In genomic region chr17:40806550-40806949, GRCm38 (mm10) we compare ENCODE assay signal across 12 mouse cellular contexts. TPM values are rescaled to one million over a fixed set of nuclear protein-coding genes. Genes with fewer than 3 reads are reported as not detected.
DNase-seq lines count a peak whose midpoint lies in the region; ATAC-seq and TF ChIP-seq lines count a peak whose summit lies in the region.
"Had no signal": no experiment of that assay in that cellular context is flagged by ENCODE, and none has a peak within 500 bp of the region (broad histone marks: within the 10 kb centered on the region; RNA-seq: fewer than 3 reads in every experiment).

No protein-coding gene starts in this region.

- no peaks in the 10 kb centered on the region for H3K9me3 ChIP-seq in liver, embryonic 14.5 days (ENCODE audit: control insufficient read depth, low read length)
- no peaks in the 10 kb centered on the region for H3K9me3 ChIP-seq in forebrain, embryonic 15.5 days

- no peaks in the 10 kb centered on the region for H3K36me3 ChIP-seq in liver, embryonic 14.5 days (replicated peaks; ENCODE audit: control insufficient read depth, insufficient read depth, low read depth)
- no peaks in the 10 kb centered on the region for H3K36me3 ChIP-seq in forebrain, embryonic 15.5 days

- TF ChIP-seq CTCF in liver, embryonic 14.5 days (IDR thresholded peaks at IDR 0.05; ENCODE audit: low read depth), result no peak

- H3K4me2 ChIP-seq in liver, embryonic 14.5 days (ENCODE audit: low read depth), result peak overlapping the region; percentile 83
- H3K4me2 ChIP-seq in forebrain, embryonic 15.5 days (replicated peaks), result no peak overlapping the region

- H3K27me3 ChIP-seq in liver, embryonic 14.5 days (ENCODE audit: control insufficient read depth, insufficient read depth, low read length), result no peaks in the 10 kb centered on the region
- H3K27me3 ChIP-seq in forebrain, embryonic 15.5 days, result no peaks in the 10 kb centered on the region

- peak overlapping the region; percentile 69 for H3K9ac ChIP-seq in liver, embryonic 14.5 days (replicated peaks)
- H3K9ac ChIP-seq in forebrain, embryonic 15.5 days (replicated peaks), result no peak overlapping the region

- WGBS in liver, embryonic 14.5 days (ENCODE audit: insufficient replicate concordance), result 1% methylated on average over 3 of the region's 3 CpGs
- 76% methylated on average over 3 of the region's 3 CpGs for WGBS in forebrain, embryonic 15.5 days

- H3K4me1 ChIP-seq in liver, embryonic 14.5 days (replicated peaks; ENCODE audit: control insufficient read depth in 2 of 2, insufficient read depth in 2 of 2, low read length in 1 of 2), result peaks cover 37% of the 10 kb centered on the region in 2 experiments
- H3K4me1 ChIP-seq in forebrain, embryonic 15.5 days, result no peaks in the 10 kb centered on the region

- peak overlapping the region; percentile 97 for H3K27ac ChIP-seq in liver, embryonic 14.5 days
- no peak overlapping the region for H3K27ac ChIP-seq in forebrain, embryonic 15.5 days (replicated peaks)

- peak; percentile 99 for TF ChIP-seq EP300 in liver, embryonic 14.5 days (IDR thresholded peaks at IDR 0.05; ENCODE audit: low read depth)

- H3K4me3 ChIP-seq in liver, embryonic 14.5 days (ENCODE audit: insufficient read depth in 1 of 2, low read depth in 2 of 2, low read length in 2 of 2), result peak overlapping the region; percentile 38 to 44
- H3K4me3 ChIP-seq in forebrain, embryonic 15.5 days, result no peak overlapping the region

- peak; percentile 96 for ATAC-seq in liver, embryonic 14.5 days (ENCODE audit: insufficient read depth)
- peak; percentile 96 for ATAC-seq in megakaryocyte-erythroid progenitor cell, adult 5-6 weeks (replicated peaks; ENCODE audit: low FRiP score, low TSS enrichment, poor library complexity, severe bottlenecking)
- ATAC-seq in forebrain, embryonic 15.5 days (replicated peaks), result no peak

- DNase-seq in MEL-GATA-1-ER (ENCODE audit: extremely low read depth, low read depth), result peak; percentile 99
- DNase-seq in c-Kit-positive CD71-positive TER-119-positive erythroid progenitor cells, embryonic 14.5 days (ENCODE audit: low spot score), result peak; percentile 90
- DNase-seq in liver, embryonic 14.5 days (ENCODE audit: low read depth in 3 of 3, low spot score in 3 of 3), result peak; percentile 91 to 94 (median 93)
- no peak for DNase-seq in layer of hippocampus, adult 9-10 months (ENCODE audit: low spot score)
- DNase-seq in kidney, postnatal 10 days, result no peak
- DNase-seq: cerebellum, adult 11-12 months; gastrocnemius, postnatal 10 days; retina, postnatal 1 day; thymus, postnatal 25 days had no signal

RNA-seq across cellular contexts. Expression of gene Crisp2, which starts 0.3 kb away (rescaled TPM):
- polyA plus RNA-seq in liver, embryonic 14.5 days (2012; rRNA removed), result 0.11 and 0.22 TPM in 2 replicates
- 0.29 and 0.43 TPM in 2 replicates for polyA plus RNA-seq in liver, embryonic 14.5 days (2014; fragmentation: Nextera tagmentation; extraction: Ambion mirVana)
- 3.8 TPM in 1 of 2 replicates, not detected in the other for total RNA-seq in megakaryocyte-erythroid progenitor cell, adult 5-6 weeks (2014; fragmentation: Nextera tagmentation)
- total RNA-seq in megakaryocyte-erythroid progenitor cell, adult 5-6 weeks (2017), result 3.1 TPM in 1 of 2 replicates, not detected in the other
- not detected in 2 replicates for polyA plus RNA-seq in forebrain, embryonic 15.5 days (2015; fragmentation: Nextera tagmentation; extraction: Ambion mirVana)
- total RNA-seq: gastrocnemius, postnatal 10 days; left cerebral cortex, postnatal 25 days had no signal

RNA-seq across cellular contexts. Expression of gene Rhag, which starts 4.4 kb away (rescaled TPM):
- polyA plus RNA-seq in liver, embryonic 14.5 days (2012; rRNA removed), result 132 and 143 TPM in 2 replicates
- polyA plus RNA-seq in liver, embryonic 14.5 days (2014; fragmentation: Nextera tagmentation; extraction: Ambion mirVana), result 209 and 210 TPM in 2 replicates
- total RNA-seq in megakaryocyte-erythroid progenitor cell, adult 5-6 weeks (2014; fragmentation: Nextera tagmentation), result 98.6 and 128 TPM in 2 replicates
- total RNA-seq in megakaryocyte-erythroid progenitor cell, adult 5-6 weeks (2017), result 54.1 and 79.9 TPM in 2 replicates
- 0.15 and 0.17 TPM in 2 replicates for polyA plus RNA-seq in forebrain, embryonic 15.5 days (2015; fragmentation: Nextera tagmentation; extraction: Ambion mirVana)
- total RNA-seq: left cerebral cortex, postnatal 25 days had no signal

Comparison
In these comparisons a context has a peak if more than half of its experiments do, and no peak if none do; other contexts are left out.
1. DNase-seq: peak in MEL-GATA-1-ER (single experiment), c-Kit-positive CD71-positive TER-119-positive erythroid progenitor cells, embryonic 14.5 days (single experiment) and liver, embryonic 14.5 days (3 of 3); none in layer of hippocampus, adult 9-10 months (single experiment) and kidney, postnatal 10 days (single experiment).
2. RNA of gene Rhag, which starts 4.4 kb away (polyA plus RNA-seq): 132 to 210 TPM in liver, embryonic 14.5 days; 0.15 to 0.17 TPM in forebrain, embryonic 15.5 days; every median in the first group is over 100 times any median in the second.